Mouse (Mus musculus) brain, embryonic 18.5 days (tissue): ENCODE measurements around the gene Oit3.
"Not testable (repeated sequence)": the region's sequence is repeated elsewhere in the genome, so short reads cannot be mapped to it uniquely, and the experiment has no call there.

Experiments
- DNase-seq: peaks from one replicate; pipeline ENCODE4 v3.0.0-alpha.2; 2012; ENCODE audit warnings: low read depth, low spot score

Oit3 gene

GRCm38 (mm10) chr10:59429448-59430135 is 12.0 kb downstream of the Oit3 start:
- DNase-seq = no peak

GRCm38 (mm10) chr10:59426371-59426770 is 15.2 kb downstream of the Oit3 start:
- DNase-seq = no peak

DNA sequence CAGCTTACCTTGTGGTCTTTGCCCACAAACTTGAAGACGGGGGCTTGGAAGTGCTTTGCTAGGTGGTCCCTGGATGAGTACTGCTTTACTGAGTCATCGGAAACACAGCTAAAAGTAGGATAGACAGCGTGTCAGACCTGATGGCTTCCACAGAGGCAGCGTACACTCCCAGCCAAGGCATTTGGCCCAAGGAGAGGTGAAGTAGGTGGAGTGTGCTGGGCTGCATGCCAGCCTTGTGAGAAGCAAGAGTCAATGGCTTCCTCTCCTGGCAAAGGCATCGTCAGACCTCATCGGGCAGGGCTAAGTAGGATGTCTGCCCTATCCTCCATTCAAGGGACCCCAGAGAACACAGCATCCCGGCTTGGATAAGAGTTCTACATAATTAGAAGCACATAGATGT is 16.2 kb downstream of the Oit3 start:
- DNase-seq = no peak

- DNase-seq = no peak
Observed at GRCm38 (mm10) chr10:59424453-59424852, 17.1 kb downstream of the Oit3 start.

GRCm38 (mm10) chr10:59419516-59419915 is 22.1 kb downstream of the Oit3 start:
- DNase-seq = no peak

- DNase-seq = no peak
Observed at GRCm38 (mm10) chr10:59416623-59417022, 25.0 kb downstream of the Oit3 start.

- DNase-seq = no peak
Observed at GRCm38 (mm10) chr10:59413711-59414110, 27.9 kb downstream of the Oit3 start.

GRCm38 (mm10) chr10:59410264-59410663 is 31.3 kb downstream of the Oit3 start:
- no peak for DNase-seq

DNA sequence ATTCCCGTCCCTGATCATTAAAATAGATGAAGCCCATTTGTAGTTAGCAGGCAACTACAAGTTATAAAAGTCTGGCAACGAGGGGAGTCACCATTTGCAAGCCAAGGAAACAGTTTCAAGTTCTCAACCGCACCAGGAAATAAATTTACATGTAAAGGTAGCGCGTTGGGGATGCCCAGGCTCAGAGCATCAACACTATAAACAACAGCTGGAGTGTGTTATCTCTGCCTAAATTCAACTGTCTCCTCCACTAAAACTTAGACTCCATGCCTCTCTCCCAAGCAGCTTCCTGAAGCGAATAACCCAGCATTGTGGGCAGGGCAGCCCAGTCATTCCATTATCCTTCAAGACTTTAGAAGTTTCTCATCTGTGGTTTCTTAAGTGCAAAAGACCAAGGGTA is 33.1 kb downstream of the Oit3 start:
- DNase-seq = no peak

DNA sequence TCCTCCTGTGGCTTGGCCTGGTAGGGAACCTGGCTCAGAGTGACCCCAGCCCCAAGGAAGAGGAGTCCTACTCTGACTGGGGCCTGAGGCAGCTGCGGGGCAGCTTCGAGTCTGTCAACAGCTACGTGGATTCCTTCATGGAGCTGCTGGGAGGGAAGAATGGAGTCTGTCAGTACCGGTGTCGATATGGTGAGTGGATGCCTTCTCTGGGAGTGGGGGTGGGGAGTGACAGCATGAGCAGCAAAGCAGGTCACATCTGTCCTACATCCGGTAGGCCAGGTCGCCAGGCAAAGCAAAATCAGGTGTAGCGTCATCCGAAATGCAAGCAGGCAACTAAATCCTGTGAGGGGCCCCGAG is 37.8 kb downstream of the Oit3 start:
- DNase-seq = no peak

- DNase-seq = no peak
Observed at GRCm38 (mm10) chr10:59402899-59403792, 38.4 kb downstream of the Oit3 start, which contains the start of gene Pla2g12b. Pla2g12b (plus strand) TSS chr10:59403660.

GRCm38 (mm10) chr10:59395461-59395860 is 46.1 kb downstream of the Oit3 start, which contains the start of gene Gm10273:
Gm10273 (plus strand) TSS chr10:59395632.
- not testable (repeated sequence) for DNase-seq

DNA sequence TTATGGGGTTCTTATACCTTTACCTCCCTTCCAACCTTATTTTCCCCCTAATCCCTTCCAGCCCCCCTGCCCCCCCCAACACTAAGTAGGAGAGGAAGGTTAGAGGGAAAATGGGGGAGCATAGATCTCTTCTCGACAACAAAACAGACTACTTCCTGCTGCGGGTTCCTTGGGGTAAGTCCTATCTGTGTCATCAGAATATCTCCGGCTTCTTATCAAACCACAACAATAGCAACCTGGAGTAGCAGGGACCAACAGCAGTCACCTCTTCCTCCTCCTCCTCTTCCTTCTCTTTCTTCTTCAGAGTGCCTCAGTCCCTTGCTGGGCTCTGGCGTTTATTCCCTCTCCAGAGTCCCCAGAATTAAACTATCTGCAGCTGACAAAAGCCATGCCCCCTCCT is 49.7 kb downstream of the Oit3 start:
- DNase-seq = no peak

DNA sequence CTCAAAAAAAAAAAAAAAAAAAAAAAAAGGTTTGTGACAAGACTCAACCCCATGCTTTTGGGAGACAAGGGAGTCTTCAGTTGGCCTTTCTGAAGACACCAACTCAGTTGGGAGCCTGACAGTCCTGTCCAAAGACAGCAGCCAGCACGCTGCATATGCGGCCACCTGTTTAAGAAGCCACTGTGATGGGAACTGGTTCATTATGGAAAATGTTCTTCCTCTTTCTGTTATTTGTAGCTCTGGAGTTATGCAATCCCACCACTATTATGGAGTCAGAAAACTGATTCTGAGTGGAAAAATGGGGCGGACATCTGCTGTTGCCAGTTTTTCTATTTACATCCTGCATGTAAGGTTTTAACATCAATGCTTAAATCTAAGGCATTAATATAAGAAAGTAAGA is 51.9 kb downstream of the Oit3 start:
- DNase-seq = no peak

DNA sequence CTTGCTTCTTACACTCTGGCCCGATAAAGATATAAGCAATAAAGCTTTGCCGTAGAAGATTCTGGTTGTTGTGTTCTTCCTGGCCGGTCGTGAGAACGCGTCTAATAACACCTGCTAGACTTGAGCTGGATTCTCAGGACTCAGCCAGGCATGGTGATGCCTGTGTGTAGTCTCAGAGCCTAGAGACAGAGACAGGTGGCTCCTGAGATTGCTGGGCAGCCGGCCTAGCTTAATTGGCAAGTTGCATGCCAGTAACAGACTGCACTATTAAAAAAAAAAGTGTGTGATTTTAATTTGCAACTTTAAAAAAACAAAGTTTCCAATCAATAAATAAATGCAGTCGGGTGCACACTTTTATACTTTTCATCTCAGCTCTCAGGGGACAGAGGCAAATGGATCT is 54.6 kb downstream of the Oit3 start:
- peak; percentile 18 for DNase-seq

DNA sequence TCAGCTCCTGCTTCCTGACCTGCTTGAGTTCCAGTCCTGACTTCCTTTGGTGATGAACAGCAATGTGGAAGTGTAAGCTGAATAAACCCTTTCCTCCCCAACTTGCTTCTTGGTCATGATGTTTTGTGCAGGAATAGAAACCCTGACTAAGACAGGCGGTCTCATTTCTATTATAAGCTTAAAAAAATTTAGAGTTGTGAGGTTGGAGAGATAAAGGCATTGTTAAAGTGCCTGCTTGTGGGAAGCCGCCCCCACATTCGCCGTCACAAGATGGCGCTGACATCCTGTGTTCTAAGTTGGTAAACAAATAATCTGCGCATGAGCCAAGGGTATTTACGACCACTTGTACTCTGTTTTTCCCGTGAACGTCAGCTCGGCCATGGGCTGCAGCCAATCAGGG is 60.0 kb downstream of the Oit3 start:
- DNase-seq = not testable (repeated sequence)

DNA sequence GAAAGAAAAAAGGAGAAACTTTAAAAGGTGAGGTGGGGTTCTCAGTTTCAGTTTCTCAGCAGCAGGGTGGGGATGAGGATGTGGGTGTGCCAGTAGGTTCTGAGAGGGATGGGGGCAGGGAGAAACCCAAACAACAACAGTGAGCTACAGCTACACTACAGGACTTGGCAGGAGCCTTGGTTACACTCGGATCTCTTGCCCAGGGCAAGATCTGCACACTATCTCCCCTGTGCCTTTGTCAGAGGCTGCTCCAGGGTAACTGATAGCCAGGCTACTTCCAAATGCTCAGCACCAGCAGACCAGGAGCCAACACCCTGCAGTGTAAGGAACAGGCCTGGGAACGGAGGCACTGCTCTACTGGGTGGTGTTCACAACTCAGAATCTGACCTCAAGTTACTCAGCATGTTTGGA is 61.2 kb downstream of the Oit3 start:
- no peak for DNase-seq

GRCm38 (mm10) chr10:59379927-59380326 is 61.7 kb downstream of the Oit3 start:
- DNase-seq = no peak

GRCm38 (mm10) chr10:59378728-59379127 is 62.9 kb downstream of the Oit3 start:
- no peak for DNase-seq

- no peak for DNase-seq
Observed at GRCm38 (mm10) chr10:59377906-59378305, 63.7 kb downstream of the Oit3 start.
